Mouse (Mus musculus): ENCODE results near the gene Hoxa2.
A peak's percentile ranks its signal among the peaks of the same experiment; 100 is the strongest.

Gene Hoxa2

GRCm38 (mm10) chr6:52202362-52203120 lies 37.9 kb upstream of the Hoxa2 start:
- DNase-seq (ENCODE audit: low spot score in 2 of 2), result no peak

- DNase-seq (ENCODE audit: low spot score in 2 of 2), result no peak
Observed at GRCm38 (mm10) chr6:52201269-52201668, 36.6 kb upstream of the Hoxa2 start.

- no peak for DNase-seq (ENCODE audit: low spot score in 2 of 2)
Observed at GRCm38 (mm10) chr6:52200751-52201250, 36.2 kb upstream of the Hoxa2 start.

- no peak for DNase-seq (ENCODE audit: low spot score in 2 of 2)
Observed at GRCm38 (mm10) chr6:52200073-52200750, 35.6 kb upstream of the Hoxa2 start.

GRCm38 (mm10) chr6:52197271-52197670 lies 32.6 kb upstream of the Hoxa2 start:
- no peak for DNase-seq (ENCODE audit: low spot score in 2 of 2)

- DNase-seq (ENCODE audit: low spot score in 2 of 2), result no peak
Observed at GRCm38 (mm10) chr6:52196811-52197210, 32.2 kb upstream of the Hoxa2 start.

GRCm38 (mm10) chr6:52194690-52195089 lies 30.1 kb upstream of the Hoxa2 start:
- no peak for DNase-seq (ENCODE audit: low spot score in 2 of 2)

GRCm38 (mm10) chr6:52191860-52192550 lies 27.4 kb upstream of the Hoxa2 start:
- peak; percentile 81 to 91 for DNase-seq (ENCODE audit: low spot score in 2 of 2)

- no peak for DNase-seq (ENCODE audit: low spot score in 2 of 2)
Observed at GRCm38 (mm10) chr6:52190906-52191810, 26.5 kb upstream of the Hoxa2 start, which contains the start of gene Hoxa4. Hoxa4 (minus strand) TSS chr6:52191753.

- no peak for DNase-seq (ENCODE audit: low spot score in 2 of 2)
Observed at GRCm38 (mm10) chr6:52190410-52190809, 25.8 kb upstream of the Hoxa2 start.

GRCm38 (mm10) chr6:52189909-52190308 lies 25.3 kb upstream of the Hoxa2 start:
- no peak for DNase-seq (ENCODE audit: low spot score in 2 of 2)

- DNase-seq (ENCODE audit: low spot score in 2 of 2), result no peak
Observed at GRCm38 (mm10) chr6:52189172-52189591, 24.6 kb upstream of the Hoxa2 start.

- no peak for DNase-seq (ENCODE audit: low spot score in 2 of 2)
Observed at GRCm38 (mm10) chr6:52186500-52186899, 21.9 kb upstream of the Hoxa2 start.

- DNase-seq (ENCODE audit: low spot score in 2 of 2), result no peak
Observed at GRCm38 (mm10) chr6:52185834-52186233, 21.2 kb upstream of the Hoxa2 start.

GRCm38 (mm10) chr6:52185222-52185621 lies 20.6 kb upstream of the Hoxa2 start:
- DNase-seq (ENCODE audit: low spot score in 2 of 2), result no peak

GRCm38 (mm10) chr6:52184668-52185067 lies 20.0 kb upstream of the Hoxa2 start:
- DNase-seq (ENCODE audit: low spot score in 2 of 2), result no peak

GRCm38 (mm10) chr6:52183311-52184080 lies 18.9 kb upstream of the Hoxa2 start:
- DNase-seq (ENCODE audit: low spot score in 2 of 2), result no peak

- no peak for DNase-seq (ENCODE audit: low spot score in 2 of 2)
Observed at GRCm38 (mm10) chr6:52182793-52183192, 18.2 kb upstream of the Hoxa2 start.

GRCm38 (mm10) chr6:52182030-52182429 lies 17.4 kb upstream of the Hoxa2 start:
- DNase-seq (ENCODE audit: low spot score in 2 of 2), result no peak

- DNase-seq (ENCODE audit: low spot score in 2 of 2), result no peak
Observed at GRCm38 (mm10) chr6:52180726-52181125, 16.1 kb upstream of the Hoxa2 start.

Data from urinary bladder, postnatal 4 days (tissue).